Mouse (Mus musculus) midbrain, embryonic 11.5 days (tissue): ENCODE measurements at regions not wholly inside any gene's neighbourhood (a gene's known extent, or its start where the extent isn't known, plus 50 kb on each side); places are given as distances from the start of the nearest gene placed in this dataset.

Experiments
- ATAC-seq: fragments of 200-750 bp; cut with Nextera tagmentation; 2 replicates; pipeline ENCODE4 v1.8.0; 2017; ENCODE audit warnings: moderate TSS enrichment, moderate library complexity; ENCODE audit not compliant: low FRiP score
- DNase-seq: peaks from one replicate; pipeline ENCODE4 v3.0.0; 2015; ENCODE audit warnings: low spot score; ENCODE audit errors: missing footprints
- H3K27ac ChIP-seq: fragments of 300-500 bp; sonication (generic); 2 replicates; pipeline ENCODE4 v1.5.1; 2014; ENCODE audit warnings: low read depth, low read length
- H3K27me3 ChIP-seq: fragments of 300-500 bp; sonication (generic); 2 replicates; pipeline ENCODE4 v1.6.1; 2014; ENCODE audit warnings: mild to moderate bottlenecking, low read length, moderate library complexity, mixed read lengths; ENCODE audit not compliant: control insufficient read depth, insufficient read depth
- H3K36me3 ChIP-seq: fragments of 300-500 bp; sonication (generic); 2 replicates; pipeline ENCODE4 v1.6.1; 2014; ENCODE audit warnings: mild to moderate bottlenecking, low read length, moderate library complexity, mixed read lengths; ENCODE audit not compliant: control insufficient read depth, insufficient read depth
- H3K4me1 ChIP-seq: fragments of 300-500 bp; sonication (generic); 2 replicates; pipeline ENCODE4 v1.6.1; 2014; ENCODE audit warnings: low read length; ENCODE audit not compliant: control insufficient read depth, insufficient read depth
- H3K4me2 ChIP-seq: fragments of 300-500 bp; sonication (generic); 2 replicates; pipeline ENCODE4 v1.6.1; 2014; ENCODE audit warnings: mild to moderate bottlenecking, moderate library complexity
- H3K4me3 ChIP-seq: fragments of 300-500 bp; sonication (generic); 2 replicates; pipeline ENCODE4 v1.5.1; 2014; ENCODE audit warnings: low read depth, low read length
- H3K9ac ChIP-seq: fragments of 300-500 bp; sonication (generic); 2 replicates; pipeline ENCODE4 v1.6.1; 2014; ENCODE audit warnings: low read length
- H3K9me3 ChIP-seq: fragments of 300-500 bp; sonication (generic); 2 replicates; pipeline ENCODE4 v1.6.1; 2016; ENCODE audit warnings: low read length; ENCODE audit not compliant: control insufficient read depth
- WGBS: fragments of 180-500 bp; shearing (Covaris S2); extraction: QIAGEN DNeasy Blood & Tissue Kit; methylation state at CpG from one replicate; pipeline ENCODE4 v1.1.7; 2014; 5-methylcytosine and 5-hydroxymethylcytosine counted together

- no peaks in the 10 kb centered on the region for H3K4me1 ChIP-seq
- no peak overlapping the region for H3K4me3 ChIP-seq
- no peaks in the 10 kb centered on the region for H3K9me3 ChIP-seq
- H3K27ac ChIP-seq, result no peak overlapping the region
- 88% methylated on average over 2 of the region's 2 CpGs for WGBS
- DNase-seq (no peak), ATAC-seq (no peak)
- no peak overlapping the region for H3K4me2 ChIP-seq
- no peaks in the 10 kb centered on the region for H3K36me3 ChIP-seq
- no peaks in the 10 kb centered on the region for H3K27me3 ChIP-seq
- no peak overlapping the region for H3K9ac ChIP-seq
Observed at GRCm38 (mm10) chr4:81173111-81173510, 262.7 kb downstream of the Lurap1l start.

- no peak overlapping the region for H3K4me2 ChIP-seq
- no peak overlapping the region for H3K9ac ChIP-seq
- no peaks in the 10 kb centered on the region for H3K27me3 ChIP-seq
- no peaks in the 10 kb centered on the region for H3K4me1 ChIP-seq
- H3K9me3 ChIP-seq, result no peaks in the 10 kb centered on the region
- WGBS, result 80% methylated on average over 11 of the region's 11 CpGs
- DNase-seq (no peak), ATAC-seq (no peak)
- H3K27ac ChIP-seq, result no peak overlapping the region
- no peak overlapping the region for H3K4me3 ChIP-seq
- no peaks in the 10 kb centered on the region for H3K36me3 ChIP-seq
Observed at GRCm38 (mm10) chr4:81177443-81178041, 265.1 kb downstream of the Mpdz start.

DNA sequence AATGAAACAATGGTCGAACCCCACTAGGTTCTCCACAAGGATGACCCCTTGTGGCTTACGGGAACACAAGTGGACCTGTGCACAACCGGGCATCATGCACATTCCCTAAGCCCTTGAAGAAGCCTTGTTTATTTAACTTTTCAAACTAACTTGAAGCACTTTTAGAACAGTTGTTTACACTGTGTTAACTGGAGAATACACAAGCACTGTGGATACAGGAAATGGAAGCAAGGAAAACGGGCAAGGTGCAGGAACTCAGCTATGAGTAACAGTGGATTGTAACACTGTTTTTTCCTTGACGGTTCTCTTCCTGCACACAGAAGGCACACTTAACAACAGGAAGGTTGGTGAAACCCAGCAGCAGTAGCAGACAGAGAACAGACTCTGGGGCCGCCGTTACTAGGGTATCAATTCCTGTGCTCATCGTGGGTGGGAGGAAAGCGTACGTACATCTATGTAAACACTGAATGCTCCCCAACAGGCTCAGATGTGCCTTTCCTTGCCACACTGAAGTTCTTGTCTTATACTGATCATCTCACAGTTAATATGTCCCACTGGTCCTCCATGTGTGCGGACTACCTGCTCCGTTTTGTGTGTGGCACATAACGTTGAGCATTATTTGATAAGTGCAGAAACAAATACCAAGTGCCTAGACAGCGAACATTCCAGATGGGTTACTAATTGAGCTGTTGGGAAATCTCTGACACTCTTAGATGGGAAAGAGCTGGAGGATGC lies 264.4 kb downstream of the Mpdz start:
- Histone ChIP-seq H3K27me3 (no peaks in the 10 kb centered on the region), H3K4me2 (no peak overlapping the region), H3K4me1 (no peaks in the 10 kb centered on the region), H3K4me3 (no peak overlapping the region), H3K27ac (no peak overlapping the region), H3K36me3 (no peaks in the 10 kb centered on the region), H3K9ac (no peak overlapping the region), H3K9me3 (no peaks in the 10 kb centered on the region)
- DNase-seq, result no peak
- ATAC-seq, result peak; percentile 40
- 82% methylated on average over 14 of the region's 14 CpGs for WGBS

- Histone ChIP-seq H3K27me3 (no peaks in the 10 kb centered on the region), H3K4me2 (no peak overlapping the region), H3K36me3 (no peaks in the 10 kb centered on the region), H3K27ac (no peak overlapping the region), H3K9ac (no peak overlapping the region), H3K4me3 (no peak overlapping the region), H3K4me1 (no peaks in the 10 kb centered on the region), H3K9me3 (no peaks in the 10 kb centered on the region)
- under 1% methylated on average over 12 of the region's 12 CpGs for WGBS
- peak; percentile 93 for ATAC-seq
- DNase-seq, result peak; percentile 99
Observed at GRCm38 (mm10) chr4:81178782-81179135, 263.9 kb downstream of the Mpdz start.

DNA sequence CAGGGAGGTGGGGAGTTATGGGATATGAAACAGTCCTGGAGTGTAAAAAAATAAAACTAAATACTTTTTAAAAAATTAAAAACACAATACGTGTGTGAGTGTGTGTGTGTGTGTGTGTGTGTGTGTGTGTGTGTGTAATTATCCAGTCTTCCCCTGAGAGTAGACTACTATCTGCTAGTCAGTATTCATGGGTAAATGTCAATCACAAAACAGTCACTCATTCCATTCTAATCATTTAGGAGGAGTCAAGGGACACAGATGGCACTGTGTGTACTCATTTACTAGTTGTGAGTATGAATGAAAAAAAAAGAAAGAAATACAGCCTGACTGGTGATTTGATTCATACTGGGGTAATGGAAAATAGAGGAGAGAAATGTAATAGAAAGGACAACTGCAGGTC lies 226.5 kb downstream of the Mpdz start:
- Histone ChIP-seq H3K9ac (no peak overlapping the region), H3K27me3 (no peaks in the 10 kb centered on the region), H3K4me3 (no peak overlapping the region), H3K36me3 (no peaks in the 10 kb centered on the region), H3K27ac (no peak overlapping the region), H3K4me1 (no peaks in the 10 kb centered on the region), H3K4me2 (no peak overlapping the region), H3K9me3 (no peaks in the 10 kb centered on the region)
- peak; percentile 59; the same call in 1 of the 2 replicates for ATAC-seq
- WGBS, result 79% methylated on average over 1 of the region's 1 CpGs
- no peak for DNase-seq

GRCm38 (mm10) chr4:81217979-81218378 lies 224.6 kb downstream of the Mpdz start:
- Histone ChIP-seq H3K4me3 (no peak overlapping the region), H3K36me3 (no peaks in the 10 kb centered on the region), H3K9ac (no peak overlapping the region), H3K27ac (no peak overlapping the region), H3K4me2 (no peak overlapping the region), H3K4me1 (no peaks in the 10 kb centered on the region), H3K9me3 (no peaks in the 10 kb centered on the region), H3K27me3 (no peaks in the 10 kb centered on the region)
- no peak for DNase-seq
- 62% methylated on average over 11 of the region's 11 CpGs for WGBS
- no peak for ATAC-seq

- WGBS, result 88% methylated on average over 6 of the region's 6 CpGs
- Histone ChIP-seq H3K36me3 (no peaks in the 10 kb centered on the region), H3K9ac (no peak overlapping the region), H3K4me2 (no peak overlapping the region), H3K4me1 (no peaks in the 10 kb centered on the region), H3K9me3 (no peaks in the 10 kb centered on the region), H3K27ac (no peak overlapping the region), H3K4me3 (no peak overlapping the region), H3K27me3 (no peaks in the 10 kb centered on the region)
- no peak for DNase-seq
- no peak for ATAC-seq
Observed at GRCm38 (mm10) chr4:81222034-81222433, 220.6 kb downstream of the Mpdz start.

DNA sequence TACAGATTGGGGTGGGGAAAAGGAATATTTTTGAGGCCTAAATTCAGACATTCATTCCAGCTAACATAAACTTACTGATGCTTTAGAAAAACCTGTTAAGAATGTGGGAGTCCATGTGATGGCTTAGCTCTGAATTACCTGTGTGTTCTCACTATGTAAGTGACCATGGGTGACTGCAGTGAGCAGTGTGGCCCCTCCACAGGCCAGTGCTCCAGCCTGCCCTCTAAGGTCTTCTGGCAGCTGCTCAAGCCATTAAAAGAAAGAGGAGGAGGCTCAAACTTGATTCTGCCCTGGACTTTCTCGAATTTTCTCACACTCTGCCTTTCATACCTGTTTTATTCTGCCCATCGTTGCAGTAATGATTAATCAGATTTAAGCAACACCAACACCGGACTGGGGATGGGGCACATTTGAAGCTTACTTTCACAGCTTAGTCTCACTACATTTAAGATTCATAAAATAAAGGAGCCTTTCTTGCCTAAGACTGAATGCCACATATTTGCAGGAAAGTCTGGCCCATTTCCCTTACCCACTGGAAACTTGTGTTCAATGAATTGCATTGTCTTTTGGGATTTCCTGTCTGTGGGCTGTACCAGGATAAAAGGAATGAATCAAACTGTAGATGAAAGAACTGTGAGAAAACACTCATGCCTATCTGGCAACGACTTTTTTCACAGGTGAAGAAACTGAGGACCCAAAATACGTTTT lies 220.0 kb downstream of the Mpdz start:
- H3K27ac ChIP-seq, result no peak overlapping the region
- H3K4me1 ChIP-seq, result no peaks in the 10 kb centered on the region
- no peak overlapping the region for H3K9ac ChIP-seq
- no peak overlapping the region for H3K4me2 ChIP-seq
- WGBS, result 78% methylated on average over 5 of the region's 5 CpGs
- H3K9me3 ChIP-seq, result no peaks in the 10 kb centered on the region
- H3K36me3 ChIP-seq, result no peaks in the 10 kb centered on the region
- H3K4me3 ChIP-seq, result no peak overlapping the region
- no peaks in the 10 kb centered on the region for H3K27me3 ChIP-seq
- no peak for ATAC-seq
- no peak for DNase-seq
